Mouse (Mus musculus): ENCODE results near the gene Svep1.

Svep1 gene

GRCm38 (mm10) chr4:58170430-58170829 is 36.2 kb downstream of the Svep1 start:
- DNase-seq (ENCODE audit: low read depth, low spot score): no peak

- no peak for DNase-seq (ENCODE audit: low read depth, low spot score)
Observed at GRCm38 (mm10) chr4:58169918-58170317, 36.7 kb downstream of the Svep1 start.

- no peak for DNase-seq (ENCODE audit: low read depth, low spot score)
Observed at GRCm38 (mm10) chr4:58168366-58168765, 38.3 kb downstream of the Svep1 start.

GRCm38 (mm10) chr4:58165711-58166110 is 40.9 kb downstream of the Svep1 start:
- no peak for DNase-seq (ENCODE audit: low read depth, low spot score)

- no peak for DNase-seq (ENCODE audit: low read depth, low spot score)
Observed at GRCm38 (mm10) chr4:58161901-58162300, 44.8 kb downstream of the Svep1 start.

- DNase-seq (ENCODE audit: low read depth, low spot score): no peak
Observed at GRCm38 (mm10) chr4:58159564-58159963, 47.1 kb downstream of the Svep1 start.

- DNase-seq (ENCODE audit: low read depth, low spot score): no peak
Observed at GRCm38 (mm10) chr4:58150301-58150700, 56.4 kb downstream of the Svep1 start.

- DNase-seq (ENCODE audit: low read depth, low spot score): no peak
Observed at GRCm38 (mm10) chr4:58149186-58149585, 57.5 kb downstream of the Svep1 start.

- no peak for DNase-seq (ENCODE audit: low read depth, low spot score)
Observed at GRCm38 (mm10) chr4:58148547-58148946, 58.1 kb downstream of the Svep1 start.

GRCm38 (mm10) chr4:58146676-58147075 is 60.0 kb downstream of the Svep1 start:
- DNase-seq (ENCODE audit: low read depth, low spot score): no peak

- DNase-seq (ENCODE audit: low read depth, low spot score): no peak
Observed at GRCm38 (mm10) chr4:58139764-58140556, 66.7 kb downstream of the Svep1 start.

- DNase-seq (ENCODE audit: low read depth, low spot score): no peak
Observed at GRCm38 (mm10) chr4:58139241-58139640, 67.4 kb downstream of the Svep1 start.

- no peak for DNase-seq (ENCODE audit: low read depth, low spot score)
Observed at GRCm38 (mm10) chr4:58133610-58134309, 72.9 kb downstream of the Svep1 start.

- DNase-seq (ENCODE audit: low read depth, low spot score): no peak
Observed at GRCm38 (mm10) chr4:58129844-58130243, 76.8 kb downstream of the Svep1 start.

- DNase-seq (ENCODE audit: low read depth, low spot score): no peak
Observed at GRCm38 (mm10) chr4:58127024-58127423, 79.6 kb downstream of the Svep1 start.

GRCm38 (mm10) chr4:58115452-58115851 is 91.2 kb downstream of the Svep1 start:
- DNase-seq (ENCODE audit: low read depth, low spot score): no peak

- DNase-seq (ENCODE audit: low read depth, low spot score): no peak
Observed at GRCm38 (mm10) chr4:58111008-58111407, 95.7 kb downstream of the Svep1 start.

- no peak for DNase-seq (ENCODE audit: low read depth, low spot score)
Observed at GRCm38 (mm10) chr4:58109793-58110192, 96.9 kb downstream of the Svep1 start.

GRCm38 (mm10) chr4:58108364-58108763 is 98.3 kb downstream of the Svep1 start:
- DNase-seq (ENCODE audit: low read depth, low spot score): no peak

- DNase-seq (ENCODE audit: low read depth, low spot score): no peak
Observed at GRCm38 (mm10) chr4:58097732-58098131, 108.9 kb downstream of the Svep1 start.

- no peak for DNase-seq (ENCODE audit: low read depth, low spot score)
Observed at GRCm38 (mm10) chr4:58086738-58087137, 119.9 kb downstream of the Svep1 start.

GRCm38 (mm10) chr4:58086151-58086550 is 120.5 kb downstream of the Svep1 start:
- no peak for DNase-seq (ENCODE audit: low read depth, low spot score)

GRCm38 (mm10) chr4:58085340-58085739 is 121.3 kb downstream of the Svep1 start:
- DNase-seq (ENCODE audit: low read depth, low spot score): no peak
